Mouse (Mus musculus) layer of hippocampus, postnatal 25 days (tissue): ENCODE data around the gene Atg4b. TPM values are rescaled to one million over a fixed set of nuclear protein-coding genes. Genes with fewer than 3 reads are reported as not detected.

Experiments used
- DNase-seq, 2 experiments: peaks; one replicate each; pipeline ENCODE4 v3.0.0; 2022; ENCODE audit warnings: mixed read lengths in 2 of 2, low spot score in 1 of 2; ENCODE audit errors: extremely low spot score in 1 of 2
- total RNA-seq, 2 experiments: library from RNA; stranded (reverse); gene quantifications; 2 replicates each; pipeline ENCODE4 v1.2.3; 2021

Atg4b gene
- total RNA-seq = 10 to 100 TPM; 83.3 to 84.7 TPM

- DNase-seq = no peak
Measured at GRCm38 (mm10) chr1:93751290-93751689, at the start of gene Atg4b. Gene Atg4b, plus strand, starts transcription at chr1:93751500.

GRCm38 (mm10) chr1:93702106-93702505, 49.2 kb upstream of the Atg4b start:
- DNase-seq = no peak

GRCm38 (mm10) chr1:93703472-93704048, 47.7 kb upstream of the Atg4b start:
- DNase-seq = no peak

DNA sequence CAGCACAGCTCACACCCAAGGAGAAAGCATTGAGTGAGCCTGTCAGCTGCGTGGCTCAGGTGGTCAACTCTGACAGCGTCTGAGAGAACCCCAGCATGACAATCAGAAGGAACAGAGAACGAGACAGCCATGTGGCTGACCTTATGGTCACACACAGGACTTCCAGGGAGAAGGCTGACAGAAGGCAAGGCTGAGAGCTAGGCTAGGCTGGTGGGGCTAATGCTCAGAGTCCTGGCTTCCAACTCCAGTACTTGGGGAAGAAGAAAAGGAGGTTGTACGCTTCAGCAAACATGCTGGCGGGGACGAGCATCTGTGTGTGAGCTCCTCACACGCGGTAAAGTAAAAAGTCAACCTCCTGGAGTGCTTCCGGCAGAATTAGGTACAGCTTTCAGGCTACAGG, 47.0 kb upstream of the Atg4b start:
- no peak for DNase-seq

- DNase-seq = no peak
Measured at GRCm38 (mm10) chr1:93705389-93705788, 45.9 kb upstream of the Atg4b start.

- DNase-seq = no peak
Measured at GRCm38 (mm10) chr1:93716166-93716565, 35.1 kb upstream of the Atg4b start.

- no peak for DNase-seq
Measured at GRCm38 (mm10) chr1:93721557-93721956, 29.7 kb upstream of the Atg4b start.

DNA sequence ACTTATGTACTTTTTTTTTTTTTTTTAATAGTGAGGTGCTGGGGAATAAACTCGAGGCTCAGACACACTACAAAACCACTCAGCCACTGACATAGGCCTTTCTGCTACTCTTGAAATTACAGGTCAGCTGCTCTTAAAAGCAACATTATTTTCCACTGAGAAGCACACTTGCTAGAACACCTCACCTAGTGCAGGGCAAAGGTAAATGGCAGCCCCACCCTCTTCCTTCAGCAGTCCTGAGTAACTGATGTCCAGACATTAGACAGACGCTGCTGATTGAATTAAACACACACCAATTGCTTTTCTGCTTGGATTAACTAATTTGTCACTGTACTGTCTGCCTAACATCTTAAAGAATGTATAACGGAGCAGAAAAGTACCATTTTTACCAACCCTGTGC, 26.7 kb upstream of the Atg4b start:
- DNase-seq = no peak

DNA sequence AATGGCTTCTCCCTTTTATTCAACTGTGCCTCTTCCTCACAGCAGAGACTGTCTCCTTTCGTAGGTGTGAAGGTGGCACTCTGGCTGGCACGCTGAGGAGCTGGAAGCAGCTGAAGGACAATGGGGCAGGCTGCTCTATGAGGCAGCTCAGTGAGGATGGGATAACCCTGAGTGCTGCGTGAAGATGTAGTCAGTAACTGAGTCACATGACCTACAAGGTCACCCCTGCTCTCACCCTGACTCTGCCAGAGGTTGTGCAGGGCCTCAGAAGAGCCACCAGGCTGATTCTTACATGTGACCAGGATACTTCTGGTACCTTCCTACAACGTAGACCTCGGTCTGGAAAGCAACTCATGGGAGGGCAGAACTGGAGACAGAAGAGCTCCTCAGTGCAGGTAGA, 25.6 kb upstream of the Atg4b start:
- DNase-seq = no peak

GRCm38 (mm10) chr1:93726116-93726515, 25.2 kb upstream of the Atg4b start:
- no peak for DNase-seq

- DNase-seq = peak in 1 of 2 experiments; percentile 57
Measured at GRCm38 (mm10) chr1:93726974-93727373, 24.3 kb upstream of the Atg4b start.

- no peak for DNase-seq
Measured at GRCm38 (mm10) chr1:93731103-93731502, 20.2 kb upstream of the Atg4b start.

GRCm38 (mm10) chr1:93731880-93732281, 19.4 kb upstream of the Atg4b start:
- DNase-seq = no peak

DNA sequence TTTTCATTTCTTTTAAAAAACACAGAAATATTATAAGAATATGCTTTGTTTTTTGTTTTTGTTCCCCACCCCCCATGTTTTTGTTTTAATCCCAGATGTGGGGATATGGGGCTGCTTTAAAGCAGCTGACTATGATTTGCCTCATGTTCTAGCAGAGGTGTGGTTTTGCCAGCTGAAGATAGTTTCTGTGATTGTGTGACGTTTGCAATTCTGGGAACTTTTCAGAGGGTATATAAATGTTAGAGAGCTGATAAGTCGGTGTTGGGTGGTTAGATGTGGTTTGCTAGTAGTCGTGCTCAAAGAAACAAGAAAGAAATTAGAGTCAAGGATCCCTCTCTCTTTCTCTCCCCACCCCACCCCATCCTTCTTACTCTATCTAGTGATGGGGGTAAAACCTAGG, 15.4 kb upstream of the Atg4b start:
- DNase-seq = no peak

- no peak for DNase-seq
Measured at GRCm38 (mm10) chr1:93737711-93738110, 13.6 kb upstream of the Atg4b start.

DNA sequence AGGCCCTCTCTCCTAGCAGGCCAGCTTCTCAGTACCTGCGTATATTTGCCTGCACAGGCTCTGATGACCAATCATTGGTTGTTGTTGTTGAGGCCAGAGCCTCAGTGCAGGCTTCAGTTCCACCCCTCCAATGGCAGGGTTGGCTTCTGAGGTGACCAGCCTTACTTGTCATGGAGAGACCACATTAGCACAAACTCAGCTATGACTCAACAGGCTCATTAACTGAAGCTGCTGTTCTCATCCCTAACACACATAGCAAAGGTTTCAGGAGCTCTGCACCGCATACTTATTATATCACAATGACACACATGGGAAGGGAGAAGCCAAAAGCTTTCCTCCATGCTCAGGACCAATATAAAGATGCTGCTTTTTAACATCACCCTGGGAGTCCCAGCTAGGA, 10.6 kb upstream of the Atg4b start:
- DNase-seq = no peak

DNA sequence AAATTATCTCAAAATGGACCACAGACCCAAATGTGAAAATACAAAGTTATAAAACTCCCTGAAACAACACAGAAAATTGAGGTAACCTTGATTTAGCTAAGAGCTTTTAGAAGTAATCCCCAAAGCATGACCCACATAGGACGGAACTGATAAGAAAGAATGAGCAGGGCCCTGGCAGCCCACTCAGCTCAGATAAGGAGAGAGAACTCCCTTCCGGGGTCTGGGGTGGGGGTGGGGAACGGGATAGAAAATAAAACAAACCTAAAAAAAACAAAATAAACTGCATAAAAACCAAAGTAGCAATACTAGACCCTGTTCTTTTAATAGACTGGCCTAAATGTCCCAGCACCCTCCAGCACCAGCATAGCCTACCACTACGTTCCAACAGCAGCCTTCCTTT, 9.3 kb upstream of the Atg4b start:
- no peak for DNase-seq

GRCm38 (mm10) chr1:93742910-93743309, 8.4 kb upstream of the Atg4b start:
- DNase-seq = no peak

- DNase-seq = no peak
Measured at GRCm38 (mm10) chr1:93746179-93746578, 5.1 kb upstream of the Atg4b start.

DNA sequence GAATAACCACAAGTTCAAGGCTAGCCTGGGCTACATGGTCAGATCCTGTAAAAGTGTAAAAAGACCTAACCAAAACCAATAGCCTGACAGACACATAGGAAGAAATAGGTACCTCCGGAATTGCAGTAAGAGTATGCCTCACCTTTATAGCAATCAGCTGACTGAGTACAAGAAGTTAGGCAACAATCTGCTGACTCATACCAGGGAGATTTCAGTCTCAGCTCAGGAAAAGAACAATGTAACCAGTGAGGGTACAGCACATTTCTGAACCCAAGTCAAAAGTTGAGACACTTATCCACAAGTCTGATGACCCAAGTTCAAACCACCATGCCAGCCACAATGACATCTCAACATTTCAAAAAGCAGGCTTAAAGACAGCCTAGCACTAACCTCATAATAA, 2.8 kb upstream of the Atg4b start:
- no peak for DNase-seq

GRCm38 (mm10) chr1:93753911-93754572, 2.7 kb downstream of the Atg4b start:
- peak in 1 of 2 experiments; percentile 23 for DNase-seq

DNA sequence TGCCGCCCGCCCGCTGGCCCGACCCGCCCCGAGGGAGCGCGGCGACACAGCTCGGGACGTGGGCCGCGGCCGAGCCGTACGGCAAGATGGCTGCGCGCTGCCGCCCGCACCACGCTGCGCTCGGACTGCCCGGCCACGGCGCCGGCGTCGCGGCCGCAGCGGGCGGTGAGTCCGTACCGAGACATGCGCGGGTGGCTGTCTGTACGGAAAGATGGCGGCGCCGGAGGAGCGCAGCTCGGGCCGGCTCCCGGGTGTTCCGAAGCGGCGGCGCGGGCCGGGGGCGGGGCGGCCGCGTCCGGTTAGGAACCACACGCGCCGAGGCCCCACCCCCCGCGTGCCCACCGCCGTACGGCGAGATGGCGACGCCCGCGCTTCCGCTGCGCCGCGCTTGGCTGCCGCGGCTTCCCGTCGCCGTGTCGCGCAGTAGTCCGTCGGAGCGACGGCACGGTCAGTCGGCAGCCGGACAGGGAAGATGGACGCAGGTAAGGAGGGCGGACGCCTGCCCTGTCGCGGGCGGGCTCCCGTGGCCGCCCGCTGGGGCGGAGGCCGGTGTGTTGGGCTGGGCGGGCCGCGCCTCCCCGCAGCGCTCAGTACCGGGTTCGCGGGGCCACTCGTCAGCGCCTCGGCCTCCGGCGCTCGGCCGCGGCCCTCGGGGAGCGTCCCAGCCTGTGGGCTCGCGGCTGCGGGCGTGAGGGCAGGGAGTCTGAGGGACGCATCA, 3.4 kb downstream of the Atg4b start, which contains the start of gene Thap4:
Gene Thap4, minus strand, starts transcription at position 292 of the 718 bp plus-strand sequence.
- DNase-seq = peak; percentile 76 to 89
